Mouse (Mus musculus) lung, adult 2 months (tissue): ENCODE measurements around the gene Stx18.

ENCODE experiments used
- CTCF ChIP-seq: fragments of 200-500 bp; IDR thresholded peaks from 2 replicates; pipeline ENCODE4 v1.5.1; 2011; ENCODE audit warnings: mild to moderate bottlenecking, low read length, control low read depth; ENCODE audit not compliant: insufficient read depth
- POLR2A ChIP-seq: fragments of 200-500 bp; IDR thresholded peaks from 2 replicates; pipeline ENCODE4 v1.6.1; 2011; ENCODE audit warnings: low read depth, mild to moderate bottlenecking, control low read depth, low read length, borderline replicate concordance; ENCODE audit errors: extremely low read depth

- no peak for TF ChIP-seq CTCF
- TF ChIP-seq POLR2A, result no peak
These were observed 25.6 kb downstream of the Stx18 start for GRCm38 (mm10) chr5:38064043-38064575.
